Mouse (Mus musculus) heart, adult 8-10 months (tissue): ENCODE results near the gene Sdhc. TPM values are rescaled to one million over a fixed set of nuclear protein-coding genes. Genes with fewer than 3 reads are reported as not detected.
"Not testable (repeated sequence)": the region's sequence is repeated elsewhere in the genome, so short reads cannot be mapped to it uniquely, and the experiment has no call there.

Experiments
- DNase-seq: peaks from one replicate; pipeline ENCODE4 v3.0.0; 2022; ENCODE audit warnings: low spot score
- microRNA-seq: library from miRNA; unstranded; fragments of <30 nt; microRNA quantifications from one replicate; pipeline ENCODE4 v1.2.0, GENCODE M21; 2022
- total RNA-seq, 4 experiments: library from RNA; stranded (reverse); gene quantifications; 2 replicates each; pipeline ENCODE4 v1.2.4; 2022

Sdhc gene
- total RNA-seq, 4 experiments from 2014 or later = 1,259 to 1,304 (median 1,268) TPM

DNA sequence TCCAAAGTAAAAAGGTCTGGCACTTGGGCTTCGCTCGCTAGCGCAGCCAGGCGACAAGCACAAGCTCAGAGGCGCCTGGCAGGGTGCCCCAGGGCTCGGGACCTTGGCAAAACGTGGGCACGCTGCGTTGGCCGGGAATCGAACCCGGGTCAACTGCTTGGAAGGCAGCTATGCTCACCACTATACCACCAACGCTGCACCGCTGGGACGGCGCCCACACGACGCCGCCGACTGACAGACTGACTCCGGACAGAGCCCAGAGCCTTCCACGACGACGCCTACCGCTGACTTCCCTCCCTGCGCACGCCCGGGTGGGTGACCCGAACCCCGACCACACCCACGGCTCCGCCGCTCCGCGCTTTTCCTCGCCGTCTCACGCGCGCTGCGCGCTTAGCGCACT is 70.6 kb downstream of the Sdhc start:
- not testable (repeated sequence) for DNase-seq

DNA sequence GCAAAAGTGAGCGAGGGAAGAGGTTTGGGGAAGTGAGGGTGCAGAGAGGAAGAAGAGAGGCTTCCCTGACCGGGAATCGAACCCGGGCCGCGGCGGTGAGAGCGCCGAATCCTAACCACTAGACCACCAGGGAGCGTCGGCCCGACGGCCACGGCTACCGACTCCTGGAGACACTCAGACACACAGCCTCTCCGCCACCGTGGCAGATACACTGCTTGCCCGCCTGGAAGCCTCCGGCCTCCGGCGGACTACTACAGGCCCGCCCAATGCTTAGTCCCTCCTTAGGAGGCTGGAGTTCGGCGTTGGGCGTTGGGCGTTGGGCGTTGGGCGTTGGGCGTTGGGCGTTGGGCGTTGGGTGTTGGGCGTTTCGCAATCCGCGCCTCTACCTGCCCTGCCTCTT is 71.1 kb downstream of the Sdhc start:
- not testable (repeated sequence) for DNase-seq

DNA sequence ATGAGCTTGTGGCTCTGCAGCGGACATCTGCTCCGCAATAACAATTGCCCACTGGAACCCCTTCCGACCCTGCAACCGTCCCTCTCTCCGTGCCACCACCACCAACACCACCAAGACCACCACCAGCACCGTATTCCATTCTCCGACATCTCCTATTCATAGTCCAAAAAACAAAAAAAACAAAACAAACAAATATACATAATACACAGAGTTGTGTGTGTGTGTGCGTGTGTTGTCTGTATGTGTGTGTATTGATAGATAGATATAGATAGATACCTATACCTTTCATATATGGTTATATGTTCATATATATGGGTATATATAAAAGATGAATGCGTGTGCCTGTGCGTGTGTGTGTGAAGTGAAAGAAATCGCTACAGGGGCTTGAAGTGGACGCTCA is 72.0 kb downstream of the Sdhc start:
- DNase-seq = not testable (repeated sequence)

DNA sequence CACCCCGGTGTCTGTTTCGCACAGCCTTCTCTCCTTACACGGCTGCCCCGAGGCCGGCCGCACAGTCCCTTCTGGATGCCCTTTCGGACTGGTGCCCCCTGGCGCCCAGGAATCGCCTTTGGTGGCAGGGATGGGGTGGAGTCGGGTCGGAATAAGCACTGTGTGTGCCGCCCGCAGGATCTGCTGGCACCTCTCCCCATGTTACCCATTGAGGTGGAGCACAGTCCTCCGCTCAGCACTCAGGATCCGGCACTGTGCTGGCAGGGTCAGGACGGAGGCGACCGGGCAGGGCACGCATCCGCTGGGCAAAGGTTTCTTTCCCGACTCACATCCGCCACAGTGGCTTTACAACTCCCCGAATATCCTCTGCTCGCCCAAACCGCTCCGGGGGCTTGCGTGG is 72.4 kb downstream of the Sdhc start:
- peak; percentile 28 for DNase-seq

DNA sequence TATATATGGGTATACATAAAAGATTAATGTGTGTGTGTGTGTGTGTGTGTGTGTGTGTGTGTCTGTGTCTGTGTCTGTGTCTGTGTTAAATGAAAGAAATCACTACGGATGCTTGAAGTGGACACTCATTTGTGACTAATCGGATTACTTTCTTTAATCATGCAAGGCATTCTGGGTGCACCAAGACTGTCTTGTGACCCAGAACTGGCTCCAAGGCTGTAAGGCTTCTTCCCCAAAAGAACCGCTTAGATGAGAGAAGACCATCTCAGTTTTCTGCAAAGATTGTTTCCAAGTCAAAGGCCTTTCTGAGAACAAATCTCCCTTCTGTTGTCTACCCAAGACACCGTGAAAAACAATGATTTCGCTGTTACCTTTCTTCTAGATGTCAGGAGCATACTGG is 73.2 kb downstream of the Sdhc start:
- not testable (repeated sequence) for DNase-seq

Small RNAs within 50 kb of the gene (microRNA-seq; reads per million reads assigned to microRNA genes)
- not detected for gene Gm27844

Other genes with a start within 250 kb of the Sdhc start
- gene Fcrlb, start 237.7 kb downstream of the Sdhc start, total RNA-seq = not detected
- 1 to 10 TPM in 1 of 4 experiments, under 1 TPM in 2, not detected in 1; 0.75 to 1.1 (median 0.86) TPM for gene Fcrla, start 223.0 kb downstream of the Sdhc start, total RNA-seq
- 10 to 100 TPM in 1 of 4 experiments, 1 to 10 TPM in 3; 3.9 to 10.6 (median 5.7) TPM for gene Fcgr2b, start 174.1 kb downstream of the Sdhc start, total RNA-seq
- gene Fcgr4, start 131.7 kb downstream of the Sdhc start, total RNA-seq = 1 to 10 TPM in 1 of 4 experiments, under 1 TPM in 2, not detected in 1; 0.22 to 1.4 (median 0.50) TPM
- gene Fcgr3, start 85.7 kb downstream of the Sdhc start, total RNA-seq = 10 to 100 TPM in 2 of 4 experiments, 1 to 10 TPM in 2; 7.8 to 13.7 (median 9.7) TPM
- gene Cfap126, start 36.7 kb downstream of the Sdhc start, total RNA-seq = 1 to 10 TPM in 1 of 4 experiments, under 1 TPM in 3; 0.60 to 2.0 (median 0.88) TPM
- under 1 TPM in 2 of 4 experiments, not detected in 2; 0.31 to 0.41 TPM for gene Mpz, start 108 bp upstream of the Sdhc start, total RNA-seq
- gene Pcp4l1, start 45.7 kb upstream of the Sdhc start, total RNA-seq = 100 to 1,000 TPM; 193 to 360 (median 253) TPM
- not detected for gene Nr1i3, start 63.4 kb upstream of the Sdhc start, total RNA-seq
- gene Tomm40l, start 71.9 kb upstream of the Sdhc start, total RNA-seq = 100 to 1,000 TPM in 1 of 4 experiments, 10 to 100 TPM in 3; 94.3 to 111 (median 97.4) TPM
- 1 to 10 TPM; 1.8 to 4.9 (median 1.9) TPM for gene Apoa2, start 74.5 kb upstream of the Sdhc start, total RNA-seq
- gene Fcer1g, start 83.8 kb upstream of the Sdhc start, total RNA-seq = 10 to 100 TPM in 2 of 4 experiments, 1 to 10 TPM in 2; 8.2 to 14.4 (median 11.5) TPM
- gene Adamts4, start 99.8 kb upstream of the Sdhc start, total RNA-seq = under 1 TPM; 0.19 to 0.60 (median 0.25) TPM
- 1,000 to 10,000 TPM; 1,619 to 1,708 (median 1,672) TPM for gene Ndufs2, start 100.8 kb upstream of the Sdhc start, total RNA-seq
- gene B4galt3, start 119.7 kb upstream of the Sdhc start, total RNA-seq = 10 to 100 TPM; 15.4 to 20.8 (median 19.1) TPM
- 10 to 100 TPM; 11.9 to 16.6 (median 12.7) TPM for gene Ppox, start 130.6 kb upstream of the Sdhc start, total RNA-seq
- gene Usp21, start 137.4 kb upstream of the Sdhc start, total RNA-seq = 10 to 100 TPM; 18.9 to 21.1 (median 19.9) TPM
- gene Ufc1, start 144.4 kb upstream of the Sdhc start, total RNA-seq = 10 to 100 TPM; 88.2 to 96.3 (median 90.7) TPM
- 10 to 100 TPM; 21.2 to 26.1 (median 21.9) TPM for gene Dedd, start 178.5 kb upstream of the Sdhc start, total RNA-seq
- gene Nit1, start 195.0 kb upstream of the Sdhc start, total RNA-seq = 10 to 100 TPM; 26.9 to 36.8 (median 29.4) TPM
- 100 to 1,000 TPM in 1 of 4 experiments, 10 to 100 TPM in 3; 55.3 to 103 (median 78.2) TPM for gene Pfdn2, start 195.1 kb upstream of the Sdhc start, total RNA-seq
- gene Klhdc9, start 210.2 kb upstream of the Sdhc start, total RNA-seq = under 1 TPM in 1 of 4 experiments, not detected in 3; 0.16 TPM
- gene Nectin4, start 219.5 kb upstream of the Sdhc start, total RNA-seq = under 1 TPM in 3 of 4 experiments, not detected in 1; 0.11 to 0.38 (median 0.25) TPM
- 1 to 10 TPM; 1.7 to 3.0 (median 2.0) TPM for gene Arhgap30, start 238.4 kb upstream of the Sdhc start, total RNA-seq